Mouse (Mus musculus) liver, embryonic 14.5 days (tissue): Measurements from ENCODE around the gene Patj.

Source experiments
- CTCF ChIP-seq: IDR thresholded peaks from 2 replicates; pipeline ENCODE4 v1.5.1; 2016; ENCODE audit warnings: antibody characterized with exemption, low read depth, control low read depth
- EP300 ChIP-seq: IDR thresholded peaks from 2 replicates; pipeline ENCODE4 v1.6.1; 2016; ENCODE audit warnings: antibody characterized with exemption, low read depth

DNA sequence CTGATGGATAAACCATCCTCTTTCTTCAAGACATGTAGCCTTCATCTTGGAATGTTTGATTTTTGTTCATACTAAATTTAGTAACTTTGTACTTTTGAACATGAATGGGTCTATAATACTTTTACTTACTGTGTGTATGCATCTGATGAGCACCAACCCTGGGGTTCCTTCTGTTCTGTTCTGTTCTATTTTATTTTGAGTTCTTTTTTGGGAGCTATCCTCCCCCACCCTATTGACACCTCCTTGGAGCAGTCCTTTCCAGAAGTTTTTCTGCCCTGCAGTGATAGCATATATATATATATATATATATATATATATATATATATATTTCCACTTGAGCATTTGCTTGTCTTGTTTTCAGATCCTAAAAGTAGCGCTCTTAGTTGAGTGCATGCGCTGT, 57.1 kb downstream of the Patj start:
- TF ChIP-seq EP300 (no peak), CTCF (no peak)
